22 mouse cellular contexts compared by ENCODE assay signal in the genomic region with DNA sequence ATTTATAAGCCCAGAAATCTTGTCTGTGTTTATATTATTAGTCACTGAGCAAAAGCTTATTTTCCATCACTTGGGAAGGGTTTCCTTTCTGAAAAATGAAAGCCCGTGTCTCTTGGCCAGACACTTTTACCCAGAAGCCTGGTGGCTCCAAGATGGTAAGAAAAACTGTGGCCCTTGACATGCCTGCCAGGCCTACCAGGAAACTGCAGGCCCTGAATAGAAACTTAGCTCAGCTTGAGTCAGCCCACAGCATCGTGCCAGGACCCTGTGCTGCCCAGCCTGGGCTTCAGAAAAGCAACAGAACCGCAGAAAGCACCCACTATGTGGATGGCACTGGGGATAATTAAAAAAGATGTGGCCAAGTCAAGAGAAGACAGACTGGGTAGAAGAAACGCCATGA. TPM values are rescaled to one million over a fixed set of nuclear protein-coding genes. Genes with fewer than 3 reads are reported as not detected.
A peak's percentile ranks its signal among the peaks of the same experiment; 100 is the strongest.
DNase-seq lines count a peak whose midpoint lies in the region; ATAC-seq and TF ChIP-seq lines count a peak whose summit lies in the region.
"Had no signal": no experiment of that assay in that cellular context is flagged by ENCODE, and none has a peak within 500 bp of the region (broad histone marks: within the 10 kb centered on the region; RNA-seq: fewer than 3 reads in every experiment).

No protein-coding gene starts in this region.

- H3K27me3 ChIP-seq in stomach, embryonic 16.5 days (ENCODE audit: control insufficient read depth, insufficient read depth, low read length): no peaks in the 10 kb centered on the region
- H3K27me3 ChIP-seq in stomach, postnatal 0 days (ENCODE audit: control insufficient read depth, insufficient read depth, low read length): no peaks in the 10 kb centered on the region
- H3K27me3 ChIP-seq: hindbrain, embryonic 13.5 days; liver, embryonic 12.5 days; midbrain, embryonic 13.5 days; neural tube, embryonic 15.5 days had no signal

- no peak overlapping the region for H3K4me3 ChIP-seq in stomach, embryonic 16.5 days (replicated peaks; ENCODE audit: low read length)
- no peak overlapping the region for H3K4me3 ChIP-seq in stomach, postnatal 0 days (ENCODE audit: low read depth, low read length)
- H3K4me3 ChIP-seq: embryonic facial prominence, embryonic 10.5 days; erythroblast, embryonic 14.5 days; hindbrain, embryonic 13.5 days; limb, embryonic 10.5 days; liver, embryonic 12.5 days; midbrain, embryonic 13.5 days; neural tube, embryonic 15.5 days had no signal

- peak; percentile 47 to 61 for DNase-seq in heart, adult 9 months (ENCODE audit: low spot score in 2 of 2)
- no peak for DNase-seq in heart, postnatal 4 days
- DNase-seq in stomach, postnatal 0 days (ENCODE audit: low spot score): no peak
- peak; percentile 49 for DNase-seq in gastrocnemius, postnatal 14 days
- DNase-seq in retina, embryonic 14.5 days (ENCODE audit: low spot score): no peak
- DNase-seq in ovary, postnatal 14 days (ENCODE audit: low spot score): no peak
- DNase-seq: adrenal gland, adult 2 months; cerebellum, adult 11 months; cerebellum, postnatal 36 days; lung, embryonic 14.5 days; retina, postnatal 1 day; thymus, adult 2 months had no signal

- H3K36me3 ChIP-seq in stomach, embryonic 16.5 days (ENCODE audit: control insufficient read depth, insufficient read depth, low read length): no peaks in the 10 kb centered on the region
- no peaks in the 10 kb centered on the region for H3K36me3 ChIP-seq in stomach, postnatal 0 days (ENCODE audit: control insufficient read depth, insufficient read depth, low read length)
- H3K36me3 ChIP-seq: G1E; liver, embryonic 12.5 days; midbrain, embryonic 13.5 days; neural tube, embryonic 15.5 days had no signal

- peak overlapping the region; percentile 16; the same call in 1 of the 2 replicates for H3K27ac ChIP-seq in stomach, embryonic 16.5 days (ENCODE audit: low read length)
- H3K27ac ChIP-seq in stomach, postnatal 0 days (replicated peaks): no peak overlapping the region
- H3K27ac ChIP-seq: embryonic facial prominence, embryonic 10.5 days; limb, embryonic 10.5 days; liver, embryonic 12.5 days; midbrain, embryonic 13.5 days had no signal

- H3K4me2 ChIP-seq in stomach, embryonic 16.5 days (ENCODE audit: low read depth, low read length): no peak overlapping the region
- H3K4me2 ChIP-seq in stomach, postnatal 0 days (replicated peaks; ENCODE audit: low read depth): no peak overlapping the region
- H3K4me2 ChIP-seq: hindbrain, embryonic 13.5 days; liver, embryonic 12.5 days; lung, embryonic 14.5 days; midbrain, embryonic 13.5 days; neural tube, embryonic 15.5 days had no signal

- no peak for ATAC-seq in stomach, embryonic 16.5 days (ENCODE audit: insufficient read depth, low FRiP score)
- ATAC-seq in stomach, postnatal 0 days (ENCODE audit: low FRiP score, low TSS enrichment): no peak
- ATAC-seq: CD4-positive, CD25-positive, alpha-beta regulatory T cell, adult 4 months; liver, embryonic 12.5 days; midbrain, embryonic 13.5 days had no signal

- intact Hi-C loops in gastrocnemius, postnatal 14 days (cut with DNase I; ENCODE audit: low total_unique reads): no loop called here

- no peak overlapping the region; the same call in 1 of the 2 replicates for H3K9ac ChIP-seq in stomach, embryonic 16.5 days (ENCODE audit: low read length)
- no peak overlapping the region for H3K9ac ChIP-seq in stomach, postnatal 0 days (ENCODE audit: low read length)
- H3K9ac ChIP-seq: hindbrain, embryonic 13.5 days; liver, embryonic 12.5 days; lung, embryonic 14.5 days; midbrain, embryonic 13.5 days; neural tube, embryonic 15.5 days had no signal

- no peak for TF ChIP-seq CTCF in stomach, postnatal 0 days (IDR thresholded peaks at IDR 0.05; ENCODE audit: low read depth)

- WGBS in stomach, embryonic 16.5 days: 79% methylated on average over 4 of the region's 4 CpGs
- WGBS in stomach, postnatal 0 days: 68% methylated on average over 4 of the region's 4 CpGs

- no peaks in the 10 kb centered on the region for H3K9me3 ChIP-seq in stomach, embryonic 16.5 days (replicated peaks; ENCODE audit: control insufficient read depth, low read length)
- H3K9me3 ChIP-seq in stomach, postnatal 0 days (ENCODE audit: control insufficient read depth, low read length): no peaks in the 10 kb centered on the region
- H3K9me3 ChIP-seq: embryonic facial prominence, embryonic 10.5 days; hindbrain, embryonic 13.5 days; limb, embryonic 10.5 days; liver, embryonic 12.5 days; neural tube, embryonic 15.5 days had no signal

- peaks cover 31% of the 10 kb centered on the region for H3K4me1 ChIP-seq in stomach, embryonic 16.5 days (ENCODE audit: control insufficient read depth, insufficient read depth, low read length)
- H3K4me1 ChIP-seq in stomach, postnatal 0 days (replicated peaks; ENCODE audit: control insufficient read depth, insufficient read depth): peaks cover 2% of the 10 kb centered on the region; the same call in 1 of the 2 replicates

- TF ChIP-seq EP300 in stomach, postnatal 0 days (optimal IDR thresholded peaks at IDR 0.05): no peak

RNA-seq across cellular contexts. Expression of gene Nuak1, which starts 43.1 kb away (rescaled TPM):
- 10 to 100 TPM; 39.5 to 45.8 TPM for total RNA-seq in heart, postnatal 4 days (2021)
- 0.76 and 1.1 TPM in 2 replicates for polyA plus RNA-seq in stomach, embryonic 16.5 days (2015; fragmentation: Nextera tagmentation; extraction: Ambion mirVana)
- 0.35 and 0.40 TPM in 2 replicates for polyA plus RNA-seq in stomach, postnatal 0 days (2015; fragmentation: Nextera tagmentation; extraction: Ambion mirVana)
- total RNA-seq in gastrocnemius, postnatal 14 days (2021): 10 to 100 TPM; 12.1 to 15.0 TPM
- polyA plus RNA-seq: CD4-positive, CD25-positive, alpha-beta regulatory T cell, adult 4 months; G1E had no signal

Comparison
In these comparisons a context has a peak if more than half of its experiments do, and no peak if none do; other contexts are left out.
1. DNase-seq: peak in heart, adult 9 months (2 of 2) and gastrocnemius, postnatal 14 days (single experiment); none in heart, postnatal 4 days (single experiment), stomach, postnatal 0 days (single experiment), retina, embryonic 14.5 days (single experiment) and ovary, postnatal 14 days (single experiment).